Mouse (Mus musculus): ENCODE data around the gene Tanc1. TPM values are rescaled to one million over a fixed set of nuclear protein-coding genes. Genes with fewer than 3 reads are reported as not detected.
A peak's percentile ranks its signal among the peaks of the same experiment; 100 is the strongest.

Gene Tanc1
- polyA plus RNA-seq, 1 experiment from 2014 or later, result 2.4 TPM

GRCm38 (mm10) chr2:59653306-59654165 is 41.7 kb downstream of the Tanc1 start:
- H3K27ac ChIP-seq (replicated peaks), result peak overlapping the region; percentile 45; the same call in 1 of the 2 replicates
- WGBS (ENCODE audit: insufficient replicate concordance), result 39% methylated on average over 8 of the region's 8 CpGs

GRCm38 (mm10) chr2:59655471-59655870 is 43.6 kb downstream of the Tanc1 start:
- Histone ChIP-seq H3K27ac (replicated peaks) (no peak overlapping the region), H3K9me3 (replicated peaks) (no peaks in the 10 kb centered on the region), H3K9ac (no peak overlapping the region), H3K27me3 (no peaks in the 10 kb centered on the region), H3K36me3 (replicated peaks) (no peaks in the 10 kb centered on the region), H3K4me1 (replicated peaks) (no peaks in the 10 kb centered on the region; the same call in 1 of the 2 replicates), H3K4me3 (replicated peaks) (no peak overlapping the region), H3K4me2 (no peak overlapping the region)
- WGBS (ENCODE audit: insufficient replicate concordance), result 55% methylated on average over 7 of the region's 7 CpGs
- ATAC-seq (ENCODE audit: insufficient read depth), result no peak

More at GRCm38 (mm10) chr2:59653306-59654165, 41.7 kb downstream of the Tanc1 start:
- Histone ChIP-seq H3K9ac (no peak overlapping the region), H3K4me2 (no peak overlapping the region), H3K36me3 (replicated peaks) (no peaks in the 10 kb centered on the region), H3K4me3 (replicated peaks) (no peak overlapping the region), H3K27me3 (no peaks in the 10 kb centered on the region), H3K9me3 (replicated peaks) (no peaks in the 10 kb centered on the region), H3K4me1 (replicated peaks) (no peaks in the 10 kb centered on the region; the same call in 1 of the 2 replicates)
- peak; percentile 67 for ATAC-seq (ENCODE audit: insufficient read depth)

- Histone ChIP-seq H3K27me3 (no peaks in the 10 kb centered on the region), H3K27ac (replicated peaks) (no peak overlapping the region), H3K36me3 (replicated peaks) (no peaks in the 10 kb centered on the region), H3K4me3 (replicated peaks) (no peak overlapping the region), H3K4me2 (no peak overlapping the region), H3K4me1 (replicated peaks) (no peaks in the 10 kb centered on the region; the same call in 1 of the 2 replicates), H3K9ac (no peak overlapping the region), H3K9me3 (replicated peaks) (no peaks in the 10 kb centered on the region)
- ATAC-seq (ENCODE audit: insufficient read depth), result no peak
- WGBS (ENCODE audit: insufficient replicate concordance), result 36% methylated on average over 5 of the region's 5 CpGs
Observed at GRCm38 (mm10) chr2:59656680-59657079, 44.8 kb downstream of the Tanc1 start.

GRCm38 (mm10) chr2:59659686-59660085 is 47.8 kb downstream of the Tanc1 start:
- Histone ChIP-seq H3K4me1 (replicated peaks) (no peaks in the 10 kb centered on the region), H3K27me3 (no peaks in the 10 kb centered on the region), H3K4me2 (no peak overlapping the region), H3K4me3 (replicated peaks) (no peak overlapping the region), H3K9ac (no peak overlapping the region), H3K9me3 (replicated peaks) (no peaks in the 10 kb centered on the region), H3K27ac (replicated peaks) (no peak overlapping the region), H3K36me3 (replicated peaks) (no peaks in the 10 kb centered on the region)
- 68% methylated on average over 6 of the region's 6 CpGs for WGBS (ENCODE audit: insufficient replicate concordance)
- no peak for ATAC-seq (ENCODE audit: insufficient read depth)

GRCm38 (mm10) chr2:59660891-59661805 is 49.3 kb downstream of the Tanc1 start:
- Histone ChIP-seq H3K9me3 (replicated peaks) (no peaks in the 10 kb centered on the region), H3K27me3 (no peaks in the 10 kb centered on the region), H3K4me3 (replicated peaks) (no peak overlapping the region), H3K9ac (no peak overlapping the region), H3K27ac (replicated peaks) (no peak overlapping the region), H3K4me1 (replicated peaks) (peaks cover 7% of the 10 kb centered on the region), H3K4me2 (no peak overlapping the region), H3K36me3 (replicated peaks) (no peaks in the 10 kb centered on the region)
- no peak for ATAC-seq (ENCODE audit: insufficient read depth)
- WGBS (ENCODE audit: insufficient replicate concordance), result 57% methylated on average over 16 of the region's 16 CpGs

- H3K27ac ChIP-seq (replicated peaks), result no peak overlapping the region
- no peaks in the 10 kb centered on the region for H3K27me3 ChIP-seq
- H3K4me2 ChIP-seq, result no peak overlapping the region
- no peak overlapping the region for H3K4me3 ChIP-seq (replicated peaks)
- H3K9me3 ChIP-seq (replicated peaks), result no peaks in the 10 kb centered on the region
- H3K9ac ChIP-seq, result no peak overlapping the region
- ATAC-seq (ENCODE audit: insufficient read depth), result no peak
- peaks cover 7% of the 10 kb centered on the region for H3K4me1 ChIP-seq (replicated peaks)
- no peaks in the 10 kb centered on the region for H3K36me3 ChIP-seq (replicated peaks)
- 54% methylated on average over 16 of the region's 16 CpGs for WGBS (ENCODE audit: insufficient replicate concordance)
Observed at GRCm38 (mm10) chr2:59664803-59665567, 53.1 kb downstream of the Tanc1 start.

- WGBS (ENCODE audit: insufficient replicate concordance), result 61% methylated on average over 5 of the region's 5 CpGs
- no peaks in the 10 kb centered on the region for H3K27me3 ChIP-seq
- H3K4me2 ChIP-seq, result no peak overlapping the region
Observed at GRCm38 (mm10) chr2:59666533-59666932, 54.7 kb downstream of the Tanc1 start.

GRCm38 (mm10) chr2:59670087-59671060 is 58.5 kb downstream of the Tanc1 start:
- Histone ChIP-seq H3K27ac (replicated peaks) (no peak overlapping the region), H3K4me2 (no peak overlapping the region)
- ATAC-seq (ENCODE audit: insufficient read depth), result peak; percentile 56

More at GRCm38 (mm10) chr2:59666533-59666932, 54.7 kb downstream of the Tanc1 start:
- no peak for ATAC-seq (ENCODE audit: insufficient read depth)
- Histone ChIP-seq H3K9ac (no peak overlapping the region), H3K27ac (replicated peaks) (no peak overlapping the region), H3K36me3 (replicated peaks) (no peaks in the 10 kb centered on the region), H3K4me1 (replicated peaks) (peaks cover 12% of the 10 kb centered on the region), H3K9me3 (replicated peaks) (no peaks in the 10 kb centered on the region), H3K4me3 (replicated peaks) (no peak overlapping the region)

GRCm38 (mm10) chr2:59671671-59672070 is 59.8 kb downstream of the Tanc1 start:
- H3K27ac ChIP-seq (replicated peaks), result no peak overlapping the region
- ATAC-seq (ENCODE audit: insufficient read depth), result no peak

More at GRCm38 (mm10) chr2:59670087-59671060, 58.5 kb downstream of the Tanc1 start:
- Histone ChIP-seq H3K9me3 (replicated peaks) (no peaks in the 10 kb centered on the region), H3K4me1 (replicated peaks) (peaks cover 24% of the 10 kb centered on the region), H3K36me3 (replicated peaks) (no peaks in the 10 kb centered on the region), H3K27me3 (no peaks in the 10 kb centered on the region), H3K9ac (no peak overlapping the region), H3K4me3 (replicated peaks) (no peak overlapping the region)
- WGBS (ENCODE audit: insufficient replicate concordance), result 24% methylated on average over 15 of the region's 15 CpGs

GRCm38 (mm10) chr2:59672086-59672485 is 60.2 kb downstream of the Tanc1 start:
- peaks cover 31% of the 10 kb centered on the region for H3K4me1 ChIP-seq (replicated peaks)
- H3K4me2 ChIP-seq, result no peak overlapping the region
- no peak overlapping the region for H3K4me3 ChIP-seq (replicated peaks)
- 46% methylated on average over 4 of the region's 4 CpGs for WGBS (ENCODE audit: insufficient replicate concordance)
- H3K9ac ChIP-seq, result no peak overlapping the region
- no peaks in the 10 kb centered on the region for H3K36me3 ChIP-seq (replicated peaks)
- H3K27me3 ChIP-seq, result no peaks in the 10 kb centered on the region
- no peak for ATAC-seq (ENCODE audit: insufficient read depth)
- H3K27ac ChIP-seq (replicated peaks), result no peak overlapping the region
- H3K9me3 ChIP-seq (replicated peaks), result no peaks in the 10 kb centered on the region

More at GRCm38 (mm10) chr2:59671671-59672070, 59.8 kb downstream of the Tanc1 start:
- no peak overlapping the region for H3K4me3 ChIP-seq (replicated peaks)
- no peaks in the 10 kb centered on the region for H3K9me3 ChIP-seq (replicated peaks)
- H3K36me3 ChIP-seq (replicated peaks), result no peaks in the 10 kb centered on the region
- 48% methylated on average over 8 of the region's 8 CpGs for WGBS (ENCODE audit: insufficient replicate concordance)
- no peak overlapping the region for H3K4me2 ChIP-seq
- no peak overlapping the region for H3K9ac ChIP-seq
- peaks cover 30% of the 10 kb centered on the region for H3K4me1 ChIP-seq (replicated peaks)
- H3K27me3 ChIP-seq, result no peaks in the 10 kb centered on the region
